Mouse (Mus musculus): Measurements from ENCODE around the gene Hnrnpul2. TPM values are rescaled to one million over a fixed set of nuclear protein-coding genes. Genes with fewer than 3 reads are reported as not detected.

Gene Hnrnpul2
- polyA plus RNA-seq, 1 experiment from 2014 or later = 6.9 TPM

DNA sequence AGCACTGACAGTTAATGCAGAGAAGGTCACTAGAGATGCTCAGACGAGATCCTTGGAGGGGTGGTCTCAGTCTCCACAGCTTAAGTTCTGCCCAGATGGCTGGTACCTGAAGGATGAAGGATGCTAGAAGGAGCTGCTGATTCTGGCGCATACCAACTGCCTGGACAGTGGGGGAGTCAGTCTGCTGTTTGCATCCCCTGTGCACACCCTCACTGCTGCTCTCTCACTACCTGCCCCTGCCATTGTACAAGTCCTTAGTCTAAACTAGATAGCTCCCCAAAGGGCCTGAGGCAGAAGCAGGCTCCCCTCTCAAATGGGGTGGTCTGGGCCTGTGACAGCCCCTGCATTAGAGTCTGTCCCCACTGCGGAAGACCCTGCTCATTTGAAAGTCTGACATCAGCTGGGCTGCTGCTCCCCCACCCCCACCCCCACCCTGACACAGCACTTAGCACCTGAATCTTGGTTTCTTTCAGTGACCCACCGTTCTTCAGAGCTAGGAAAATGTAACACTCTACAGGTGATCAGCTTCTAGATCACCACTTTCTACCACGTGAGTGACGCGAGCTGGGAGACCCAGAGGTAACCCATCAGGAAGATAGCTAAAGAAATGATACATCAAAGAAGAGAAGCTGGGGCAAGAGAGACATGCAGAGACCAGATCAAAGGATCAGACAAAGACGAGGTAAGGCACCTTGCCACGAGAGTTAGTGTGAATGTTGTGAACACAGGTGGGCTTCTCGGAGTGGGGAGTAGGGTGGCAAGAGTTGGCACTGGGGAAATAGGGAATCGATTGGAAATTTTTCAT, 19.5 kb downstream of the Hnrnpul2 start, which contains the start of gene Gng3:
Gene Gng3, minus strand, starts transcription at position 92 of the 805 bp plus-strand sequence.
- DNase-seq (ENCODE audit: low spot score) (peak; percentile 53), ATAC-seq (ENCODE audit: insufficient number of reproducible peaks, low FRiP score, low TSS enrichment, low read depth) (peak; percentile 52; the same call in 1 of the 2 replicates)
- Histone ChIP-seq H3K27ac (replicated peaks; ENCODE audit: low read depth, low read length) (peak within 1 kb of the TSS; percentile 95; the same call in 1 of the 2 replicates), H3K27me3 (ENCODE audit: control insufficient read depth, insufficient read depth, low read length) (no peaks in the 10 kb centered on the region), H3K4me3 (ENCODE audit: low read depth, low read length) (peak within 1 kb of the TSS; percentile 49), H3K9me3 (ENCODE audit: control insufficient read depth, low read length) (no peaks in the 10 kb centered on the region), H3K4me1 (ENCODE audit: control insufficient read depth, insufficient read depth, low read length) (peaks cover 20% of the 10 kb centered on the region; the same call in 1 of the 2 replicates), H3K36me3 (ENCODE audit: control insufficient read depth, insufficient read depth, low read length) (peaks cover 7% of the 10 kb centered on the region), H3K4me2 (ENCODE audit: low read depth, severe bottlenecking) (peak within 1 kb of the TSS; percentile 77), H3K9ac (ENCODE audit: low read length) (peak within 1 kb of the TSS; percentile 77)
- 49% methylated on average over 11 of the region's 11 CpGs for WGBS

- Histone ChIP-seq H3K9ac (ENCODE audit: low read length) (peak overlapping the region; percentile 47; the same call in 1 of the 2 replicates), H3K36me3 (ENCODE audit: control insufficient read depth, insufficient read depth, low read length) (peaks cover 2% of the 10 kb centered on the region), H3K4me1 (ENCODE audit: control insufficient read depth, insufficient read depth, low read length) (peaks cover 20% of the 10 kb centered on the region; the same call in 1 of the 2 replicates), H3K4me2 (ENCODE audit: low read depth, severe bottlenecking) (peak overlapping the region; percentile 58), H3K27ac (replicated peaks; ENCODE audit: low read depth, low read length) (no peak overlapping the region), H3K9me3 (ENCODE audit: control insufficient read depth, low read length) (no peaks in the 10 kb centered on the region), H3K4me3 (ENCODE audit: low read depth, low read length) (peak overlapping the region; percentile 29), H3K27me3 (ENCODE audit: control insufficient read depth, insufficient read depth, low read length) (no peaks in the 10 kb centered on the region)
- peak; percentile 65 for DNase-seq (ENCODE audit: low spot score)
- ATAC-seq (ENCODE audit: insufficient number of reproducible peaks, low FRiP score, low TSS enrichment, low read depth) = peak; percentile 22
- WGBS = 23% methylated on average over 29 of the region's 29 CpGs
These were observed 20.3 kb downstream of the Hnrnpul2 start for GRCm38 (mm10) chr19:8839908-8840791.

DNA sequence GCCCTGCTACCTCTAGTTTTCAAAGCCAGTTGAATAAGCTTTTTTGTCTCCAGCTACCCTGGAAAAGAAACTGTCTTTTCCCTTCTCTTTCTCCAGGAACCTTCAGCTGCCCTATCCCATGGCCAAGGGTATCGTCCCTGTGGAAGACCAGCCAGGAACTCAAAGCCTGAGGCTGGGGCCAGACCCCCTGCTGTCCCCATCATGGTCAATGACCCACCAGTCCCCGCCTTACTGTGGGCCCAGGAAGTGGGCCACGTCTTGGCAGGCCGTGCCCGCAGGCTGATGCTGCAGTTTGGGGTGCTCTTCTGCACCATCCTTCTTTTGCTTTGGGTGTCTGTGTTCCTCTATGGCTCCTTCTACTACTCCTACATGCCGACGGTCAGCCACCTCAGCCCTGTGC, 21.2 kb downstream of the Hnrnpul2 start:
- Histone ChIP-seq H3K36me3 (ENCODE audit: control insufficient read depth, insufficient read depth, low read length) (peaks cover 2% of the 10 kb centered on the region; the same call in 1 of the 2 replicates), H3K9ac (ENCODE audit: low read length) (no peak overlapping the region), H3K27ac (replicated peaks; ENCODE audit: low read depth, low read length) (no peak overlapping the region), H3K4me2 (ENCODE audit: low read depth, severe bottlenecking) (no peak overlapping the region; the same call in 1 of the 2 replicates), H3K9me3 (ENCODE audit: control insufficient read depth, low read length) (no peaks in the 10 kb centered on the region), H3K4me1 (ENCODE audit: control insufficient read depth, insufficient read depth, low read length) (peaks cover 20% of the 10 kb centered on the region; the same call in 1 of the 2 replicates), H3K4me3 (ENCODE audit: low read depth, low read length) (no peak overlapping the region), H3K27me3 (ENCODE audit: control insufficient read depth, insufficient read depth, low read length) (no peaks in the 10 kb centered on the region)
- DNase-seq (ENCODE audit: low spot score) (no peak), ATAC-seq (ENCODE audit: insufficient number of reproducible peaks, low FRiP score, low TSS enrichment, low read depth) (no peak)
- WGBS = 86% methylated on average over 7 of the region's 7 CpGs

DNA sequence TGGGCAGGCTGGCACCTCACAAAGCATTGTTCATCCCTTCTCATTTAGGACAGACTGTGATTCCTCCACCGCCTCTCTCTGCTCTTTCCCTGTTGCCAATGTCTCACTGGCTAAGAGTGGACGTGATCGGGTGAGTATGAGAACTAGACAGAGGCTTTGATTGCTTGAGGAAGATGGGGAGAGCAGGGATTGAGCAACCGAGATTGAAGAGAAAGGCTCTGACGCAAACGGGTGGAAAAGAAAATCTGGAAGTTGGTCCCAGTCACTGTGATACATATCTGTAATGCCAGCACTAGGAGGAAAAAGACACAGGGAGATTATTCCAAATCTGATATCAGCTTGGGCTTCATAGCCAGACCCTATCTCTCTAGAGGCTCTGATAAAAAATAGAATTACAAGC, 23.2 kb downstream of the Hnrnpul2 start:
- 92% methylated on average over 6 of the region's 6 CpGs for WGBS
- Histone ChIP-seq H3K36me3 (ENCODE audit: control insufficient read depth, insufficient read depth, low read length) (peaks cover 11% of the 10 kb centered on the region), H3K27me3 (ENCODE audit: control insufficient read depth, insufficient read depth, low read length) (no peaks in the 10 kb centered on the region), H3K9ac (ENCODE audit: low read length) (no peak overlapping the region), H3K27ac (replicated peaks; ENCODE audit: low read depth, low read length) (no peak overlapping the region), H3K9me3 (ENCODE audit: control insufficient read depth, low read length) (no peaks in the 10 kb centered on the region), H3K4me3 (ENCODE audit: low read depth, low read length) (no peak overlapping the region), H3K4me1 (ENCODE audit: control insufficient read depth, insufficient read depth, low read length) (peaks cover 20% of the 10 kb centered on the region; the same call in 1 of the 2 replicates), H3K4me2 (ENCODE audit: low read depth, severe bottlenecking) (no peak overlapping the region)
- no peak for DNase-seq (ENCODE audit: low spot score)
- no peak for ATAC-seq (ENCODE audit: insufficient number of reproducible peaks, low FRiP score, low TSS enrichment, low read depth)

DNA sequence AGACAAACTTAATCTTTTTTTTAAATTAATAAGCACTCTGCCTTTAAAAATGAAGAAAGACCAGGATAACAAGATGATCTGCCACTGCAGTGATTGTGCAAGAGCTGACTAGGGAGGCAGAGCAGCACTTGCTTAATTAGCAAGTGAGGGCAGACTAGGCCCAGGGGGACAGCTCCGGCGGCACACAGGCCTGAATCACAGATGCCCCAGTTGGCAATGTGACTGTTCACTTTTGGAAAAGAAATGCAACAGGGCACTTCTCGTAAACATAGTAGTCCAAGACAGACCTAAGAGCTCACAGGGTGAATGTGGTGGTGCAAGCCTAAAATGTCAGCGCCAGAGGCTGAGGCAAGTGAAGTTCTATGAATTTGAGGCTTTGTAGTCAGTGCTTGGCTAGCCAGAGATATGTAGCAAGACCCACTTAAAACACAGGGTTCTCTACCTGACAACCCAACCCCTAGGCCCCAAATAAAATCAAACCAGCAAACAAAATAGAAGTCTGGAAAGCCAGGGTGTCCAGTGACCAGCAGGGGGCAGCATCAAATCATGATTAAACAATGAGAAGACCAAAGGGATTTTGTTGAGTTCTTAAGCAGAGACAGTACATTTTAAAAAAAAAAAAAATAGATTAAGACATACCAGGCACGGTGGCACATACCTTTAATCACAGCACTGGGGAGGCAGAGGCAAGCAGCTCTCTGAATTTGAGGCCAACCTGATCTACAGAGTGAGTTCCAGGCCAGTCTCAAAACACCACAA, 24.7 kb downstream of the Hnrnpul2 start:
- ATAC-seq (ENCODE audit: insufficient number of reproducible peaks, low FRiP score, low TSS enrichment, low read depth) = no peak
- H3K27ac ChIP-seq (replicated peaks; ENCODE audit: low read depth, low read length) = no peak overlapping the region
- H3K9me3 ChIP-seq (ENCODE audit: control insufficient read depth, low read length) = no peaks in the 10 kb centered on the region
- H3K4me1 ChIP-seq (ENCODE audit: control insufficient read depth, insufficient read depth, low read length) = peaks cover 11% of the 10 kb centered on the region; the same call in 1 of the 2 replicates
- H3K4me2 ChIP-seq (ENCODE audit: low read depth, severe bottlenecking) = no peak overlapping the region
- H3K4me3 ChIP-seq (ENCODE audit: low read depth, low read length) = no peak overlapping the region
- no peaks in the 10 kb centered on the region for H3K27me3 ChIP-seq (ENCODE audit: control insufficient read depth, insufficient read depth, low read length)
- peak; percentile 86 for DNase-seq (ENCODE audit: low spot score)
- peaks cover 13% of the 10 kb centered on the region for H3K36me3 ChIP-seq (ENCODE audit: control insufficient read depth, insufficient read depth, low read length)
- 71% methylated on average over 5 of the region's 5 CpGs for WGBS
- H3K9ac ChIP-seq (ENCODE audit: low read length) = no peak overlapping the region; the same call in 1 of the 2 replicates

DNA sequence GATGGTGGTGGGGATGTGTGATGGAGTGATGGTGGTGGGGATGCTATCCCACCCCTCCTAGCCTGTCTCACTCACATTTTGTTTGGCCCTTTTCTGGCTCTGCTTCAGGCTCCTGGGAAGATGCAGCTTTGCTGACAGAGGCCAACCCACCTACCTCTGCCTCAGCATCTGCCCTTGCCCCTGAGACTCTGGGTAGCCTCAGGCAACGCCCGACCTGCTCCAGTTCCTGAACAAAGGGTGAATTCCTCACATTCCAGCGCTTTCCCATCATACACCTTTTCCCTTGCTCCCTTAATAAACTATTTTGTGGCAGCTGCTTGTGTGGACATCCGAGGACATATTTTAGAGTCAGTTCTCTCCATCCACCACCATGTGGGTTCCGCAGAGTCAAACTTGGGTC, 28.5 kb downstream of the Hnrnpul2 start:
- H3K4me1 ChIP-seq (ENCODE audit: control insufficient read depth, insufficient read depth, low read length) = 0 out of 2 replicates have a peak, but pooled peaks cover 4% of the 10 kb centered on the region
- H3K9ac ChIP-seq (ENCODE audit: low read length) = no peak overlapping the region
- H3K9me3 ChIP-seq (ENCODE audit: control insufficient read depth, low read length) = no peaks in the 10 kb centered on the region
- peaks cover 13% of the 10 kb centered on the region for H3K36me3 ChIP-seq (ENCODE audit: control insufficient read depth, insufficient read depth, low read length)
- H3K27me3 ChIP-seq (ENCODE audit: control insufficient read depth, insufficient read depth, low read length) = no peaks in the 10 kb centered on the region
- 77% methylated on average over 5 of the region's 5 CpGs for WGBS
- no peak for ATAC-seq (ENCODE audit: insufficient number of reproducible peaks, low FRiP score, low TSS enrichment, low read depth)
- no peak for DNase-seq (ENCODE audit: low spot score)
- H3K27ac ChIP-seq (replicated peaks; ENCODE audit: low read depth, low read length) = no peak overlapping the region; the same call in 1 of the 2 replicates
- no peak overlapping the region for H3K4me3 ChIP-seq (ENCODE audit: low read depth, low read length)
- no peak overlapping the region for H3K4me2 ChIP-seq (ENCODE audit: low read depth, severe bottlenecking)

- WGBS = 16% methylated on average over 7 of the region's 7 CpGs
- ATAC-seq (ENCODE audit: insufficient number of reproducible peaks, low FRiP score, low TSS enrichment, low read depth) = no peak
- no peak within 1 kb of the TSS for H3K4me2 ChIP-seq (ENCODE audit: low read depth, severe bottlenecking)
- DNase-seq (ENCODE audit: low spot score) = no peak
- H3K27ac ChIP-seq (replicated peaks; ENCODE audit: low read depth, low read length) = no peak within 1 kb of the TSS
- H3K9me3 ChIP-seq (ENCODE audit: control insufficient read depth, low read length) = no peaks in the 10 kb centered on the region
- 0 out of 2 replicates have a peak, but pooled peaks cover 4% of the 10 kb centered on the region for H3K4me1 ChIP-seq (ENCODE audit: control insufficient read depth, insufficient read depth, low read length)
- no peak within 1 kb of the TSS for H3K9ac ChIP-seq (ENCODE audit: low read length)
- no peak within 1 kb of the TSS for H3K4me3 ChIP-seq (ENCODE audit: low read depth, low read length)
- H3K36me3 ChIP-seq (ENCODE audit: control insufficient read depth, insufficient read depth, low read length) = peaks cover 13% of the 10 kb centered on the region
- no peaks in the 10 kb centered on the region for H3K27me3 ChIP-seq (ENCODE audit: control insufficient read depth, insufficient read depth, low read length)
These were observed 30.6 kb downstream of the Hnrnpul2 start, which contains the start of gene Lrrn4cl for GRCm38 (mm10) chr19:8850402-8850901. Lrrn4cl (plus strand) TSS chr19:8850768.

All from limb, embryonic 11.5 days (tissue).